Mouse (Mus musculus): ENCODE results near the gene Phldb2.

The Phldb2 gene

GRCm38 (mm10) chr16:45842440-45842839 is 111.0 kb downstream of the Phldb2 start:
- DNase-seq (ENCODE audit: extremely low spot score, low read depth, low spot score) = no peak

GRCm38 (mm10) chr16:45841806-45842205 is 111.6 kb downstream of the Phldb2 start:
- DNase-seq (ENCODE audit: extremely low spot score, low read depth, low spot score) = no peak

GRCm38 (mm10) chr16:45841016-45841415 is 112.4 kb downstream of the Phldb2 start:
- DNase-seq (ENCODE audit: extremely low spot score, low read depth, low spot score) = no peak

- no peak for DNase-seq (ENCODE audit: extremely low spot score, low read depth, low spot score)
Measured at GRCm38 (mm10) chr16:45837541-45838342, 115.7 kb downstream of the Phldb2 start.

GRCm38 (mm10) chr16:45832747-45833108 is 120.7 kb downstream of the Phldb2 start:
- DNase-seq (ENCODE audit: extremely low spot score, low read depth, low spot score) = no peak

- no peak for DNase-seq (ENCODE audit: extremely low spot score, low read depth, low spot score)
Measured at GRCm38 (mm10) chr16:45832061-45832746, 121.2 kb downstream of the Phldb2 start.

- no peak for DNase-seq (ENCODE audit: extremely low spot score, low read depth, low spot score)
Measured at GRCm38 (mm10) chr16:45831094-45831872, 122.1 kb downstream of the Phldb2 start.

GRCm38 (mm10) chr16:45830096-45830866 is 123.1 kb downstream of the Phldb2 start:
- no peak for DNase-seq (ENCODE audit: extremely low spot score, low read depth, low spot score)

- DNase-seq (ENCODE audit: extremely low spot score, low read depth, low spot score) = no peak
Measured at GRCm38 (mm10) chr16:45825309-45825708, 128.1 kb downstream of the Phldb2 start.

- no peak for DNase-seq (ENCODE audit: extremely low spot score, low read depth, low spot score)
Measured at GRCm38 (mm10) chr16:45824025-45824424, 129.4 kb downstream of the Phldb2 start.

- DNase-seq (ENCODE audit: extremely low spot score, low read depth, low spot score) = no peak
Measured at GRCm38 (mm10) chr16:45819911-45820310, 133.5 kb downstream of the Phldb2 start.

- DNase-seq (ENCODE audit: extremely low spot score, low read depth, low spot score) = no peak
Measured at GRCm38 (mm10) chr16:45817795-45818194, 135.6 kb downstream of the Phldb2 start.

- no peak for DNase-seq (ENCODE audit: extremely low spot score, low read depth, low spot score)
Measured at GRCm38 (mm10) chr16:45816670-45817069, 136.7 kb downstream of the Phldb2 start.

- no peak for DNase-seq (ENCODE audit: extremely low spot score, low read depth, low spot score)
Measured at GRCm38 (mm10) chr16:45814611-45815010, 138.8 kb downstream of the Phldb2 start.

- no peak for DNase-seq (ENCODE audit: extremely low spot score, low read depth, low spot score)
Measured at GRCm38 (mm10) chr16:45811788-45812187, 141.6 kb downstream of the Phldb2 start.

- no peak for DNase-seq (ENCODE audit: extremely low spot score, low read depth, low spot score)
Measured at GRCm38 (mm10) chr16:45810829-45811326, 142.5 kb downstream of the Phldb2 start.

- DNase-seq (ENCODE audit: extremely low spot score, low read depth, low spot score) = no peak
Measured at GRCm38 (mm10) chr16:45810155-45810554, 143.2 kb downstream of the Phldb2 start.

GRCm38 (mm10) chr16:45804708-45805107 is 148.7 kb downstream of the Phldb2 start:
- no peak for DNase-seq (ENCODE audit: extremely low spot score, low read depth, low spot score)

- no peak for DNase-seq (ENCODE audit: extremely low spot score, low read depth, low spot score)
Measured at GRCm38 (mm10) chr16:45800406-45800805, 153.0 kb downstream of the Phldb2 start.

- DNase-seq (ENCODE audit: extremely low spot score, low read depth, low spot score) = no peak
Measured at GRCm38 (mm10) chr16:45799150-45799549, 154.2 kb downstream of the Phldb2 start.

- no peak for DNase-seq (ENCODE audit: extremely low spot score, low read depth, low spot score)
Measured at GRCm38 (mm10) chr16:45798591-45798990, 154.8 kb downstream of the Phldb2 start.
